Mouse (Mus musculus): ENCODE measurements around the gene Fam90a1a.

DNA sequence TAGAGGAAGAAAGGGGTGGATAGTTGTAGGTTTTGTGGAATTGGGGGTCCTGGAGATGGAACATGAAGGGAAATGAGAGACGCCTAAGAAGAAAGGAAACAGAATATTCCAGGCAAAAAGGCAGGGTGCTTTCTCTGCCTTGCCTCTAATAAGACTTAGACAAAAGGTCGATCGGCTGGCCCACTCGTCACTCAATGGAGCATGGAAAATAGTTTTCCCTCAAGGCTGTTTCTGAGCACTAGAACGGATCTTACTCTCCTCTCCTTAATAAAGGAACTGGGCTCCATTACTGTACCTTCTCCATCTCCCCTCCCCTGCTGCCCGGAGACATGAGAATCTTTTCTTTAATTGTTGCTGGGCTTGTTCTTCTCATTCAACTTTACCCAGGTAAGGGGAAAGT lies 12.1 kb upstream of the Fam90a1a start, which contains the start of gene Defb13:
- TF ChIP-seq CTCF (IDR thresholded peaks at IDR 0.05; ENCODE audit: insufficient read depth, low read length) (no peak), POLR2A (IDR thresholded peaks at IDR 0.05; ENCODE audit: borderline replicate concordance, extremely low read depth, low read depth, low read length) (no peak)

Data from lung, adult 2 months (tissue).